ENCODE assay signal across 21 mouse cellular contexts in the genomic region with DNA sequence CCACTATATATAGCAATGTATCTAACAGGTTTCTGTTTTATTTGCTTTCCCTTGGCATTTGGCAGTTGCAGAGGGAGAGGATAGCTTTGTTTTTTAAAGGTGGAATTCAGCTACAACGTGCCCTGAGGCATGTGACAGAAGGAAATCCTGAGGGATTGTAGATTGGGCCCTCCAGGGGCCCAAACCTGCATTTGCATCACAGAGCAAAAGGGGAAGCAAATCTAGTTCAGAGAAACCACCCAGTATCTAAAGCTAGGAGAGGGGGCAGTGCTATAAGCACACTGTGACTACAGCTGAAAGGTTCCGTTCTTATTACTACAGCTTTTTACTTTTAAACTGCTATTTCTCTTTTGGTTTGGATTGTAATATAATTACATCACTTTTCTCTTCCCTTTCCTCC. TPM values are rescaled to one million over a fixed set of nuclear protein-coding genes. Genes with fewer than 3 reads are reported as not detected.
"Had no signal": no experiment of that assay in that cellular context is flagged by ENCODE, and none has a peak within 500 bp of the region (broad histone marks: within the 10 kb centered on the region; RNA-seq: fewer than 3 reads in every experiment).

No protein-coding gene starts in this region.

- H3K9ac ChIP-seq: liver, embryonic 13.5 days; lung, embryonic 14.5 days; neural tube, embryonic 12.5 days; neural tube, embryonic 15.5 days had no signal

- H3K27me3 ChIP-seq: liver, embryonic 13.5 days; neural tube, embryonic 12.5 days; neural tube, embryonic 15.5 days had no signal

- H3K9me3 ChIP-seq: liver, embryonic 13.5 days; neural tube, embryonic 12.5 days; neural tube, embryonic 15.5 days had no signal

- H3K4me2 ChIP-seq: liver, embryonic 13.5 days; lung, embryonic 14.5 days; midbrain, embryonic 11.5 days; neural tube, embryonic 12.5 days; neural tube, embryonic 15.5 days had no signal

- H3K27ac ChIP-seq: liver, embryonic 13.5 days; neural tube, embryonic 12.5 days; neural tube, embryonic 15.5 days; stomach, postnatal 0 days had no signal

- H3K4me3 ChIP-seq: liver, embryonic 13.5 days; neural tube, embryonic 12.5 days; neural tube, embryonic 15.5 days had no signal

- ATAC-seq: lung, postnatal 0 days had no signal

- DNase-seq: kidney, adult 9 months; kidney, postnatal 14 days; kidney, postnatal 4 days; layer of hippocampus, adult 9-11 months; liver, embryonic 13.5 days; lung, embryonic 14.5 days; midbrain, embryonic 14.5 days; right cerebral cortex, adult 18-20 months; right cerebral cortex, postnatal 14 days; right cerebral cortex, postnatal 4 days; thymus, postnatal 25 days had no signal

- H3K4me1 ChIP-seq: liver, embryonic 13.5 days; neural tube, embryonic 12.5 days; neural tube, embryonic 15.5 days had no signal

- H3K36me3 ChIP-seq: liver, embryonic 13.5 days; neural tube, embryonic 12.5 days; neural tube, embryonic 15.5 days had no signal

RNA-seq across cellular contexts. Expression of a gene that starts 18.3 kb away (rescaled TPM):
- total RNA-seq: layer of hippocampus, adult 18-20 months; left cerebral cortex, postnatal 10 days had no signal
- polyA plus RNA-seq: kidney, embryonic 16.5 days; limb, embryonic 11.5 days; liver, adult 2 months; liver, embryonic 13.5 days; lung, embryonic 14.5 days; lung, postnatal 0 days; midbrain, embryonic 11.5 days; neural tube, embryonic 12.5 days had no signal
